Mouse (Mus musculus) small intestine, adult 2 months (tissue): ENCODE measurements around the gene Rarb. TPM values are rescaled to one million over a fixed set of nuclear protein-coding genes. Genes with fewer than 3 reads are reported as not detected.

Experiments used
- H3K27ac ChIP-seq: fragments of 200-500 bp; 2 replicates; pipeline ENCODE4 v1.5.1; 2012; ENCODE audit warnings: low read depth, low read length, control low read depth, inconsistent platforms; ENCODE audit not compliant: insufficient read depth
- H3K27me3 ChIP-seq: fragments of 200-500 bp; 2 replicates; pipeline ENCODE4 v1.6.1; 2012; ENCODE audit warnings: mild to moderate bottlenecking, moderate library complexity, low read length, inconsistent platforms; ENCODE audit not compliant: control insufficient read depth, insufficient read depth
- H3K36me3 ChIP-seq: fragments of 200-500 bp; 2 replicates; pipeline ENCODE4 v1.6.1; 2012; ENCODE audit warnings: mild to moderate bottlenecking, low read length, control low read depth, inconsistent platforms; ENCODE audit not compliant: control insufficient read depth, insufficient read depth
- H3K4me1 ChIP-seq: fragments of 200-500 bp; 2 replicates; pipeline ENCODE4 v1.6.1; 2012; ENCODE audit warnings: low read length, inconsistent platforms, mixed read lengths; ENCODE audit not compliant: control insufficient read depth, insufficient read depth, insufficient read length
- H3K4me3 ChIP-seq: fragments of 200-500 bp; 2 replicates; pipeline ENCODE4 v1.5.1; 2012; ENCODE audit warnings: low read depth, mild to moderate bottlenecking, control low read depth, inconsistent platforms, low read length, moderate library complexity
- CTCF ChIP-seq: fragments of 200-500 bp; IDR thresholded peaks from 2 replicates; pipeline ENCODE4 v1.5.1; 2012; ENCODE audit warnings: low read depth, mild to moderate bottlenecking, control low read depth, inconsistent platforms, low read length, moderate library complexity, mixed read lengths; ENCODE audit not compliant: insufficient replicate concordance, insufficient read length; ENCODE audit errors: extremely low read depth
- POLR2A ChIP-seq: fragments of 200-500 bp; IDR thresholded peaks from 2 replicates; pipeline ENCODE4 v1.6.1; 2012; ENCODE audit warnings: low read depth, mild to moderate bottlenecking, control low read depth, inconsistent platforms, low read length, moderate library complexity
- WGBS: fragments of 180-500 bp; shearing (Covaris S2); methylation state at CpG from one replicate; pipeline ENCODE4 v1.1.7; 2018; 5-methylcytosine and 5-hydroxymethylcytosine counted together
- polyA plus RNA-seq: library from polyadenylated mRNA; depleted of rRNA; stranded (reverse); fragments of >200 nt; gene quantifications from 2 replicates; pipeline ENCODE4 v1.2.3, GENCODE M21; 2012

Gene Rarb
- polyA plus RNA-seq, 1 experiment: 0.61 TPM

GRCm38 (mm10) chr14:16497226-16497661 lies 321.7 kb downstream of the Rarb start:
- H3K4me1 ChIP-seq: no peaks in the 10 kb centered on the region
- TF ChIP-seq POLR2A: no peak
- no peak for TF ChIP-seq CTCF
- no peaks in the 10 kb centered on the region for H3K27me3 ChIP-seq
- WGBS: 22% methylated on average over 2 of the region's 2 CpGs
- H3K27ac ChIP-seq: no peak overlapping the region
- H3K4me3 ChIP-seq: no peak overlapping the region
- no peaks in the 10 kb centered on the region for H3K36me3 ChIP-seq

GRCm38 (mm10) chr14:16483656-16484380 lies 335.1 kb downstream of the Rarb start:
- 62% methylated on average over 8 of the region's 8 CpGs for WGBS
- H3K27ac ChIP-seq: no peak overlapping the region
- H3K27me3 ChIP-seq: no peaks in the 10 kb centered on the region
- no peak overlapping the region for H3K4me3 ChIP-seq
- no peaks in the 10 kb centered on the region for H3K4me1 ChIP-seq
- TF ChIP-seq POLR2A: no peak
- no peak for TF ChIP-seq CTCF
- H3K36me3 ChIP-seq: no peaks in the 10 kb centered on the region

- H3K4me3 ChIP-seq: no peak overlapping the region
- H3K36me3 ChIP-seq: no peaks in the 10 kb centered on the region
- H3K4me1 ChIP-seq: peaks cover 3% of the 10 kb centered on the region; the same call in 1 of the 2 replicates
- H3K27ac ChIP-seq: no peak overlapping the region
- TF ChIP-seq POLR2A: no peak
- WGBS: 72% methylated on average over 6 of the region's 6 CpGs
- H3K27me3 ChIP-seq: no peaks in the 10 kb centered on the region
Measured at GRCm38 (mm10) chr14:16480621-16481020, 338.3 kb downstream of the Rarb start.

GRCm38 (mm10) chr14:16479521-16479920 lies 339.4 kb downstream of the Rarb start:
- WGBS: 45% methylated on average over 2 of the region's 2 CpGs
- TF ChIP-seq POLR2A (no peak), CTCF (no peak)
- Histone ChIP-seq H3K27ac (no peak overlapping the region), H3K4me1 (peaks cover 3% of the 10 kb centered on the region; the same call in 1 of the 2 replicates), H3K4me3 (no peak overlapping the region), H3K36me3 (no peaks in the 10 kb centered on the region), H3K27me3 (no peaks in the 10 kb centered on the region)

- H3K4me3 ChIP-seq: no peak overlapping the region
- H3K4me1 ChIP-seq: peaks cover 3% of the 10 kb centered on the region; the same call in 1 of the 2 replicates
- H3K27ac ChIP-seq: peak overlapping the region; percentile 2; the same call in 1 of the 2 replicates
- H3K27me3 ChIP-seq: no peaks in the 10 kb centered on the region
- H3K36me3 ChIP-seq: no peaks in the 10 kb centered on the region
- 83% methylated on average over 1 of the region's 1 CpGs for WGBS
- TF ChIP-seq CTCF (no peak), POLR2A (no peak)
Measured at GRCm38 (mm10) chr14:16478606-16479323, 340.2 kb downstream of the Rarb start.

GRCm38 (mm10) chr14:16448269-16448987 lies 370.5 kb downstream of the Rarb start:
- TF ChIP-seq POLR2A: no peak
- TF ChIP-seq CTCF: no peak
- H3K27ac ChIP-seq: no peak overlapping the region
- WGBS: 26% methylated on average over 4 of the region's 4 CpGs
- no peaks in the 10 kb centered on the region for H3K4me1 ChIP-seq
- no peaks in the 10 kb centered on the region for H3K27me3 ChIP-seq
- no peaks in the 10 kb centered on the region for H3K36me3 ChIP-seq
- H3K4me3 ChIP-seq: no peak overlapping the region

- H3K4me1 ChIP-seq: no peaks in the 10 kb centered on the region
- H3K27ac ChIP-seq: no peak overlapping the region
- H3K36me3 ChIP-seq: no peaks in the 10 kb centered on the region
- H3K27me3 ChIP-seq: no peaks in the 10 kb centered on the region
- H3K4me3 ChIP-seq: no peak overlapping the region
- WGBS: 20% methylated on average over 3 of the region's 3 CpGs
- peak; percentile 40; the same call in 1 of the 2 replicates for TF ChIP-seq CTCF
- no peak for TF ChIP-seq POLR2A
Measured at GRCm38 (mm10) chr14:16447587-16447986, 371.4 kb downstream of the Rarb start.
